ENCODE assay signal across 8 mouse cellular contexts in genomic region chr3:85186661-85187076, GRCm38 (mm10).
DNase-seq lines count a peak whose midpoint lies in the region; ATAC-seq and TF ChIP-seq lines count a peak whose summit lies in the region.

No protein-coding gene starts in this region.

- H3K9ac ChIP-seq in kidney, embryonic 15.5 days: no peak overlapping the region
- 0 out of 2 replicates have a peak overlapping the region, but pooled peaks have one; percentile 31 for H3K9ac ChIP-seq in embryonic facial prominence, embryonic 14.5 days (ENCODE audit: low read depth, low read length)
- H3K9ac ChIP-seq in hindbrain, embryonic 14.5 days: peak overlapping the region; percentile 44; the same call in 1 of the 2 replicates
- no peak overlapping the region for H3K9ac ChIP-seq in limb, embryonic 11.5 days (ENCODE audit: low read length)
- no peak overlapping the region for H3K9ac ChIP-seq in intestine, postnatal 0 days (ENCODE audit: low read depth, low read length)

- WGBS in kidney, embryonic 15.5 days: 17% methylated on average over 19 of the region's 19 CpGs
- 15% methylated on average over 19 of the region's 19 CpGs for WGBS in kidney, adult 2 months
- 25% methylated on average over 19 of the region's 19 CpGs for WGBS in embryonic facial prominence, embryonic 14.5 days
- 31% methylated on average over 19 of the region's 19 CpGs for WGBS in hindbrain, embryonic 14.5 days
- 42% methylated on average over 19 of the region's 19 CpGs for WGBS in limb, embryonic 11.5 days
- 64% methylated on average over 19 of the region's 19 CpGs for WGBS in intestine, postnatal 0 days

- peak overlapping the region; percentile 53 for H3K4me2 ChIP-seq in kidney, embryonic 15.5 days
- H3K4me2 ChIP-seq in embryonic facial prominence, embryonic 14.5 days (ENCODE audit: low read depth, low read length): peak overlapping the region; percentile 50
- peak overlapping the region; percentile 50 for H3K4me2 ChIP-seq in hindbrain, embryonic 14.5 days (replicated peaks)
- peak overlapping the region; percentile 28; the same call in 1 of the 2 replicates for H3K4me2 ChIP-seq in limb, embryonic 11.5 days (ENCODE audit: low read depth, severe bottlenecking)
- H3K4me2 ChIP-seq in intestine, postnatal 0 days (replicated peaks; ENCODE audit: low read depth): no peak overlapping the region

- 0 out of 2 replicates have a peak, but pooled peaks have one; percentile 29 for ATAC-seq in kidney, embryonic 15.5 days (replicated peaks; ENCODE audit: low FRiP score)
- peak; percentile 37; the same call in 1 of the 2 replicates for ATAC-seq in embryonic facial prominence, embryonic 14.5 days (ENCODE audit: low read depth)
- ATAC-seq in hindbrain, embryonic 14.5 days (ENCODE audit: low FRiP score): no peak; the same call in 1 of the 2 replicates
- ATAC-seq in limb, embryonic 11.5 days (ENCODE audit: insufficient number of reproducible peaks, low FRiP score, low TSS enrichment, low read depth): no peak
- no peak for ATAC-seq in intestine, postnatal 0 days

- TF ChIP-seq POLR2A in kidney, adult 2 months (IDR thresholded peaks at IDR 0.05; ENCODE audit: low read depth, low read length): no peak

- H3K36me3 ChIP-seq in kidney, embryonic 15.5 days: no peaks in the 10 kb centered on the region
- no peaks in the 10 kb centered on the region for H3K36me3 ChIP-seq in kidney, adult 2 months (ENCODE audit: control insufficient read depth, insufficient read depth, low read length)
- no peaks in the 10 kb centered on the region for H3K36me3 ChIP-seq in embryonic facial prominence, embryonic 14.5 days (ENCODE audit: control insufficient read depth, insufficient read depth, low read length)
- no peaks in the 10 kb centered on the region for H3K36me3 ChIP-seq in hindbrain, embryonic 14.5 days (replicated peaks; ENCODE audit: control insufficient read depth, insufficient read depth)
- H3K36me3 ChIP-seq in limb, embryonic 11.5 days (ENCODE audit: control insufficient read depth, insufficient read depth, low read length): no peaks in the 10 kb centered on the region
- no peaks in the 10 kb centered on the region for H3K36me3 ChIP-seq in intestine, postnatal 0 days (ENCODE audit: control insufficient read depth, insufficient read depth)

- H3K9me3 ChIP-seq in kidney, embryonic 15.5 days (replicated peaks): no peaks in the 10 kb centered on the region
- H3K9me3 ChIP-seq in embryonic facial prominence, embryonic 14.5 days (ENCODE audit: control insufficient read depth, low read length): no peaks in the 10 kb centered on the region
- H3K9me3 ChIP-seq in hindbrain, embryonic 14.5 days (ENCODE audit: control insufficient read depth, low read length): no peaks in the 10 kb centered on the region
- H3K9me3 ChIP-seq in limb, embryonic 11.5 days (ENCODE audit: control insufficient read depth, low read length): no peaks in the 10 kb centered on the region
- H3K9me3 ChIP-seq in intestine, postnatal 0 days (ENCODE audit: control insufficient read depth): no peaks in the 10 kb centered on the region

- no peak overlapping the region for H3K27ac ChIP-seq in kidney, embryonic 15.5 days
- H3K27ac ChIP-seq in kidney, adult 2 months (ENCODE audit: insufficient read depth, low read depth, low read length): no peak overlapping the region
- H3K27ac ChIP-seq in embryonic facial prominence, embryonic 14.5 days (replicated peaks; ENCODE audit: low read depth, low read length): no peak overlapping the region
- H3K27ac ChIP-seq in hindbrain, embryonic 14.5 days: no peak overlapping the region
- H3K27ac ChIP-seq in limb, embryonic 11.5 days (replicated peaks; ENCODE audit: low read depth, low read length): no peak overlapping the region
- H3K27ac ChIP-seq in intestine, postnatal 0 days (ENCODE audit: low read depth, low read length): no peak overlapping the region

- H3K4me3 ChIP-seq in kidney, embryonic 15.5 days (replicated peaks): peak overlapping the region; percentile 14
- H3K4me3 ChIP-seq in kidney, adult 2 months (ENCODE audit: insufficient read depth, low read depth, low read length): no peak overlapping the region
- peak overlapping the region; percentile 4; the same call in 1 of the 2 replicates for H3K4me3 ChIP-seq in embryonic facial prominence, embryonic 14.5 days (ENCODE audit: low read depth, low read length)
- H3K4me3 ChIP-seq in hindbrain, embryonic 14.5 days (replicated peaks; ENCODE audit: low read length): no peak overlapping the region; the same call in 1 of the 2 replicates
- no peak overlapping the region for H3K4me3 ChIP-seq in limb, embryonic 11.5 days (ENCODE audit: low read depth, low read length)
- H3K4me3 ChIP-seq in intestine, postnatal 0 days (ENCODE audit: low read depth, low read length): no peak overlapping the region

- TF ChIP-seq CTCF in kidney, adult 2 months (conservative IDR thresholded peaks at IDR 0.05; ENCODE audit: insufficient read depth, insufficient read length, low read depth, low read length): no peak
- no peak for TF ChIP-seq CTCF in intestine, postnatal 0 days (IDR thresholded peaks at IDR 0.05; ENCODE audit: low read depth)

- DNase-seq in kidney, adult 2 months: no peak
- DNase-seq in embryonic facial prominence, embryonic 14.5 days (ENCODE audit: low spot score): peak; percentile 60
- DNase-seq in hindbrain, embryonic 14.5 days (ENCODE audit: low spot score): peak; percentile 72
- DNase-seq in limb, embryonic 11.5 days (ENCODE audit: low spot score): peak; percentile 47
- DNase-seq in ovary, postnatal 36 days (ENCODE audit: low spot score): peak; percentile 44
- no peak for DNase-seq in spleen, postnatal 4 days (ENCODE audit: low spot score in 2 of 2)

- peaks cover 39% of the 10 kb centered on the region for H3K4me1 ChIP-seq in kidney, embryonic 15.5 days
- no peaks in the 10 kb centered on the region for H3K4me1 ChIP-seq in kidney, adult 2 months (ENCODE audit: control insufficient read depth, insufficient read depth, low read length)
- peaks cover 27% of the 10 kb centered on the region for H3K4me1 ChIP-seq in embryonic facial prominence, embryonic 14.5 days (ENCODE audit: control insufficient read depth, insufficient read depth, low read length)
- peaks cover 14% of the 10 kb centered on the region; the same call in 1 of the 2 replicates for H3K4me1 ChIP-seq in hindbrain, embryonic 14.5 days (replicated peaks; ENCODE audit: control insufficient read depth, insufficient read depth, low read length)
- H3K4me1 ChIP-seq in limb, embryonic 11.5 days (ENCODE audit: control insufficient read depth, insufficient read depth, low read length): peaks cover 15% of the 10 kb centered on the region
- H3K4me1 ChIP-seq in intestine, postnatal 0 days (replicated peaks; ENCODE audit: control insufficient read depth, insufficient read depth, low read length): no peaks in the 10 kb centered on the region

- peaks cover 20% of the 10 kb centered on the region for H3K27me3 ChIP-seq in kidney, embryonic 15.5 days
- no peaks in the 10 kb centered on the region; the same call in 1 of the 2 replicates for H3K27me3 ChIP-seq in kidney, adult 2 months (replicated peaks; ENCODE audit: control insufficient read depth, insufficient read depth, low read length)
- H3K27me3 ChIP-seq in embryonic facial prominence, embryonic 14.5 days (replicated peaks; ENCODE audit: control insufficient read depth, insufficient read depth, low read length): no peaks in the 10 kb centered on the region
- H3K27me3 ChIP-seq in hindbrain, embryonic 14.5 days (ENCODE audit: control insufficient read depth, insufficient read depth, low read length): no peaks in the 10 kb centered on the region
- H3K27me3 ChIP-seq in limb, embryonic 11.5 days (ENCODE audit: control insufficient read depth, insufficient read depth, low read length): no peaks in the 10 kb centered on the region
- no peaks in the 10 kb centered on the region for H3K27me3 ChIP-seq in intestine, postnatal 0 days (replicated peaks; ENCODE audit: control insufficient read depth, insufficient read depth, low read length)

Comparison
In these comparisons a context has a peak if more than half of its experiments do, and no peak if none do; other contexts are left out.
1. H3K4me3 ChIP-seq: peak in kidney, embryonic 15.5 days (single experiment) and embryonic facial prominence, embryonic 14.5 days (single experiment); none in kidney, adult 2 months (single experiment), hindbrain, embryonic 14.5 days (single experiment), limb, embryonic 11.5 days (single experiment) and intestine, postnatal 0 days (single experiment).
2. ATAC-seq: peak in kidney, embryonic 15.5 days (single experiment) and embryonic facial prominence, embryonic 14.5 days (single experiment); none in hindbrain, embryonic 14.5 days (single experiment), limb, embryonic 11.5 days (single experiment) and intestine, postnatal 0 days (single experiment).
3. H3K9ac ChIP-seq: peak in embryonic facial prominence, embryonic 14.5 days (single experiment) and hindbrain, embryonic 14.5 days (single experiment); none in kidney, embryonic 15.5 days (single experiment), limb, embryonic 11.5 days (single experiment) and intestine, postnatal 0 days (single experiment).
4. DNase-seq: peak in embryonic facial prominence, embryonic 14.5 days (single experiment), hindbrain, embryonic 14.5 days (single experiment), limb, embryonic 11.5 days (single experiment) and ovary, postnatal 36 days (single experiment); none in kidney, adult 2 months (single experiment) and spleen, postnatal 4 days (0 of 2).